Mouse (Mus musculus) frontal cortex, postnatal 25 days (tissue): Measurements from ENCODE around the gene Pdha2.

Experiments
- DNase-seq, 2 experiments: peaks; one replicate each; pipeline ENCODE4 v3.0.0; 2022; ENCODE audit warnings: low spot score in 2 of 2

The Pdha2 gene

GRCm38 (mm10) chr3:141212255-141212654 lies at the start of gene Pdha2:
Gene Pdha2 (minus strand): TSS chr3:141212355.
- no peak for DNase-seq

DNA sequence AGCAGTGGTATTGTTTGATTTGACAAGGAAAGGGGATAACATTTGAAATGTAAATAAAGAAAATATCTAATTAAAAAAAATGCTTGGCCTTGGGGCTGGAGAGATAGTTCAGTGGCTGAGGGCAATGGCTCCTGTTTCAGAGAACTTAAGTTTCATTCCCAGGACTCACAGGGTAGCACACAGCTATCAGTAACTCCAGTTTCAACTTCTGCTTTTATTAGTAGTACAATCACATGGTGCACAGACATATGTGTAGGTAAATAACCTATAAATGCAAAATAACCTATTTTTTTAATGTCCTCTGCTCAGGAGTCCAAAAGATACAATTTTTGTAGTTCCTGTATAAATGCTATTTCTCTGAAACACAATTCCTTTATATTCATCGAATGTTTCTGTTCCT lies 48.4 kb upstream of the Pdha2 start:
- no peak for DNase-seq

DNA sequence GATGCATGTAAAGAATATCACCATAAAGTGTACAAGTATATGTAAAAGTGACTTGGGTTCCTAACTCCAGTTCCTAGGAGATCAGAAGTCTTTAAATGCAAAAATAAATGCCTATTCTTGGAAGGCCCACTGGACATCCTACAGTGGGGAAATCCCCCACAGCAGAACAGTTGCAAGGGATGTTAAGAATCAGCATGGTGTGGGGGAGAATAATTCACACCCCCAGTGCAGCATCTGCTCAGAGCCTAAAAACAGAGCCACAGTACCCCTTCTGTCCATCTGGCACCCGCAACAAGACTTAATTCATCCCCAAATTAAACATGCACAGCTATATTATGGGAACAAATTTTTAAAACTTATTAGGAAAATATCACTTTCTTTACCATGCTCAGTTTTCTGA lies 39.3 kb upstream of the Pdha2 start:
- peak; percentile 8 to 12 for DNase-seq

DNA sequence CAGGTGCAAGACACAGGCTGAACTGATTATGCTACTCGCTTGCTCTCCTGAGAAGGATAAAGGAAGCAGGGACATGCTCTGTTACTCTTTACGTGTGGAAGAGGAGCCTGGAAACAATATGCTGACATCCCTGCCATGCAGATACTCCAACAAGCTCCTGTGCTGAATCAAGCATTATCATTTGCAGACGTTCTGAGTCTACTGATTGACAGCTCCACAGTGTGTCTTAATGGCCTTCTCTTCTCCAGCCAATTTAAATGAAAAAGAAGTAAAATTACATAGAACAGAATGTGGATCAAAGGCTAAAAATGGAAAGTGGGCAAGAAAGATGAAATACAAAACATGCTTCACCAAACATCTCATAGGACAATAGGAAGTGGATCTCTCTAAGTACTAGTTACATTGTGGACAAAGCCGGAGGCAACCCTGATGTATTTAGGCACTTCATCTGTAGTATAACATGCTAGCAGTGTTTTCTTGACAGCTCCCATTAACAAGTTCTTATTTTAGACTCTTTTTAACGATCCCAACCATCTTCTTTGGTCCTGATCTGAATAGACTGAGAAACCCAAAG lies 32.7 kb upstream of the Pdha2 start:
- DNase-seq = no peak

DNA sequence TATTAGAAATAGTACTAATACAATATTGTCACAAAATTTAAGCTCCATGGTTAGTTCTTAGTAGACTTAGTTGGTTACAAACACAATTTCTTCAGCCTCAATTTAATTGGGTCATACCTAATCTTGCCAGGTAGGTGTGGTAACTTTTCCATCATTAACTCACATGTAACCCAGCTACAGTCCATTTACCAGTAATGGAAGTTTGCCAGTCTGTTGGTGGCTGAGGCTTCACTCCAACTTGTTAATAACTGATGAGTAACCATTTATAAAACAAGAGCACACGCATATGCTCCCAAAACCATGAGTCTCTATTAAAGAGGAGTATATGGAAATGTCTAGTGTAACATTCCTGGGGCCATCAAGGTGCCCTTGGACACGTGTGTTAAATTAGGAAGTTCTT lies 25.9 kb upstream of the Pdha2 start:
- no peak for DNase-seq

DNA sequence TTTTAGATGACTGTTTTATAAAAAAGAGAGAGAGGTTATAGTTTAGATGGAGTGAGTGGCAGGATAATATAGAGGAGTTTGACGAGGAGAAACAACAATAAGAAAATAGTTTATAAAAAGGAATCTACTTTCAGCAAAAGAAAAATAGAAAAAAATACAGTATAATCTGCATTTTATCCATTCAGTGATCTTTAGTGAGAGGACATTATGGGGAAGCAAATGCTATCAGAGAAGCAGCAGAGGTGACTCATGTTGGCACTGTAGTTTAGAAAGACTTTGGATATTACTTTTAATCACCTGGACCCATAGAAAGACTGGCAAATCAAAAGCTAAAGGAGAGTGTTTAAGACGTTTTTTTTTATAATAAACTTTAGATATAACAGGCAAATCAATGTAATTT lies 17.0 kb upstream of the Pdha2 start:
- DNase-seq = no peak

- no peak for DNase-seq
Observed at GRCm38 (mm10) chr3:141222339-141222738, 10.2 kb upstream of the Pdha2 start.

DNA sequence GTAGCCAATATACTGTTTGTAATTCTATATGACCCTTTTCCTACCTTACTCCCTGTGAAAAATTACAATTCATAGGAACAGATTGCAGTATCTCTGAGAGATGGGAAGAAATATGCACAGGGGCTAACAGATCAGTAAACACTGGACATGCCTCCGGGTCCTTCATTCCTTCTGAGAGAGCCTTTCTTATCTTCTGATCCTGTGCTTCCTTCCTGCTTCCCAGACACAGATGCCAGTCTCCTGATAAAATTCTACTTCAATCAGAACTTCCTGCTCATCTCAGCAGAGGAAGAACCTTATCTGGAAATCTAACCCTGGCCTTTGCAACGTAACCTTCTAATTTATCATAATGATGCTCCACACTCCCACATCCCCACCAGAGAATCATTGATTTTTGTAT lies 6.4 kb upstream of the Pdha2 start:
- DNase-seq = no peak

GRCm38 (mm10) chr3:141216999-141217398 lies 4.8 kb upstream of the Pdha2 start:
- DNase-seq = no peak

DNA sequence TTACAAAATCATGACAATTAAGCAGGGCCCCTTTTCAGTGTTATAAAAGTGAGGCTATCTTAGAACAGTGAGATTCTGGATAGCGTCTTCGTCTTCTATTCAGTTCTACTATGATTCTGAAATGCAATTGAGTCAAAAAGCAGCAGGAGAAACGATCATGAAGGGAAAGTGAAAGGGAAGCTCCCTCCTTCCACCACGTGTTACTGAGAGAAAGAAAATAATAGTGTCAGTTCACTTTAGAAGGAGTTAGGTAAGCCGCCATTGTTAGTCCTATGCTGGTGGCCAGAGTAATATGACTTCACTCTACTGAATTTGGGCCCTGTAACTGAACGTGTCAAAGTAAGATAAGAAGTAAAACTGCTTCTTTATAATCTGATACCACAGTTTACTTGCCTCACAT lies 4.1 kb upstream of the Pdha2 start:
- no peak for DNase-seq

DNA sequence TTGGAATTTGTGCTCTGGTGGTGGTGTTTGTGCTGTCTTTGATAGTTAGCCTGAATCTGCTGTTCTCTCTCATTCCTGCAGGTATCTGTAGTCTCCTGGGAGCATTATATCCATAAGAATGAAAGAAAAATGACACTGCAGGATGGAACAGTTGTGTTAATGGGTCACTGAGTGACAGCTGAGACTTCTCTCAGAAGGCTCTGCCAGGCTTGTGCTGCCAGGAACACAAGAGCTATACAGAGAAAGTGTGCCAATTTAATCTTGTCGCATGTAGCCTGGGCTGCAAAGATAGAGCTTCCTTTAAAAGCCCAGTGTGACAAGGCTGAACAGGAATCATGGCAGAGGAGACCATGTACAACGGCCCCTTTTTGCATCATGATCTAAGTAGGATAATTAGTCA lies 2.6 kb upstream of the Pdha2 start:
- DNase-seq = no peak

GRCm38 (mm10) chr3:141214197-141214596 lies 2.0 kb upstream of the Pdha2 start:
- no peak for DNase-seq

DNA sequence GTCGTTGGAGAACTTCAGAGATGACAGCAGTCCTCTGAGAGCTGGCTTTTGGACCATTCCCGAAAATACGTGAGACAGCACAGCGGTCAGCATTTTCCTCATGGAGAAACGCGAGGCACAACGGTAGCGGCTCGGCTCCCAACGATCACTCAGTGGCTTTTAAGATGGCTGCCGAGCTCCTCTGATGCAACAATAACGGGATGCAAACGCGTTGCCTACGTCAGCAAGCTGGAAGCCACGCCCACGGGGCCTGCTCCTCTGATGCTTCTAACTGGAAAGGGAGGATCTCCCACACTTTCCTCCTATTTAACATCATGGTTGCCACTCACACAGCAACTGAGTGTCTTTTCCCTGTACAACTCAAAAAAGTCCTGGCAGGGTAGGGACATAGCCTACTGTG lies 511 bp downstream of the Pdha2 start:
- DNase-seq = no peak

DNA sequence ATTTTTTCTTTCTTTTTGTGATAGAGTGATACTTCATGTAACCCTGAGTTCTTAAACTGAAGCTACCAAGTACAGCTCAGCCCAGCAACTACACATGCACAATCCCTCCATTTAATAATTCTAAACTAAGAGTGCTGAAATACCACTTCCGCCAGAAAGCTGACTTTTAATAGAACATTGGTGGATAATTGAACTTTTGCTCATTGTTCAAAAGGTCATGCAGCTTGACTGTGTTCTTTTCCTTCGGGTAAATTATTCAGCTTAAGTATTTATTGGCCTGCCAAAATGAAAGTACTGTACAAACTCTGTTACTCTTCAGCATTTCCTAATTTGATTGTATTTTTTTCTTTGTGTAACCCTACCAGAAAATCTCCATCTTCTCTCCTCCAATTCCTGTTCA lies 10.4 kb downstream of the Pdha2 start:
- no peak for DNase-seq

DNA sequence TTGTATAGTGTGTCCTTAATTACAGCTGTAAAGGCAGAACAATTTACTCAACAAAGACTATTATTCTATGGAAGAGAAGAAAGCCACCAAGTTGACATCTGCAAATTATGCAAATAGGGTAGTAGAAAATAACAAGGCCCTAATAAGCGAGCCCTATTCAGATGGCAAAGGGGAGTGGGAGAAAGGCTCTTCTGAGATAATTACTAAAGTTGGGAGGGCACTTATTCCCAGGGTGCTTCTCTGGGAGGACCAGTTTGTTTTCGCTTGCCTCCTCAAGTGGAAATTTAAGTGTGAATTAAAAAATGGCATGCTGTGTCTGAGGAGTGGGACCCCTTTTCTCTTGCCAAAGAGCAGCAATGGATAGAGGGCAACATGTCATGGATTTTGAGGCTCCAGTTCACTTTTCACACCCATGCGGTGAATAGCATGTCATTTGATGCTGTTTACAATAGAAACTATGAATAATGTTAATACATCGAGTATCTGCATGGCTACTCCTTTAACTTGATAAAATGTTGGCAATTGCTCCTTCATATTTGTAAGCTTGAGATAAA lies 14.8 kb downstream of the Pdha2 start:
- DNase-seq = no peak

DNA sequence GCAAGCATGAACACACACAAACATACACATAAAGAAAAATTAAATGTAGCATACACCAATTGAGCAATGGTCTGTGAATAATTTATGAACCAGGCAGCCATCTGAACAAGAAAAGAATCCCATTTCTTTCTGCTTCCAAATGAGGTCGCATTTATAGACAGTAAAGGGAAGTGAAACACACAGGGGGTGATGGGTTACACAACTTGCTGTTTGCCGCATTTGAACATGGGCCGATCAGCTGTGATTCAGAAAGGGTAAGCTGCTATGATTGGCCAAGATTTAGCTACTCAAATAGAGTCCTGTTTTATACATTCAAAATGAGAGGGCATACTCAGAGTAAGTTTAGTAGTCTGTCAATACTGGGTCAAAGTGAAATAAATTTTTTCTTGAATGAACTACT lies 20.5 kb downstream of the Pdha2 start:
- no peak for DNase-seq

DNA sequence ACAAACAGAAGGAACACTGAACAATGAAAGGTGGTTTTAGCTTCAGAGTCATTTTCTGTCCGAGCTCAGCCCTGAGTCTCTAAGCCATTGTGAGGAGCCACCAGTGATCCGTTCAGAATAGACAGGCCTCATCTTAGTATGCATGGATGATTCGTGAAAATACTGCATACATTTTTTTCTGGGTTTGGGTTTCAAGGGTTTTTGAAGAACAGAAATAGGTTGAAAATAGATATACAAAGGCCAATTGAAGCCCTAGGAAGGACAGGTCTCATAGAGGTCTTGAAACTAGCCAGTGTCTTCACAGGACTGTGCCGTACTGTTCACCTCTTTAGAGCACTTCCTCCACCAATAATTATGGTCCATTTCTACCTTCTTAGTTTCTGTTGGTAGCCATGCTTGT lies 21.7 kb downstream of the Pdha2 start:
- DNase-seq = no peak

GRCm38 (mm10) chr3:141160986-141161385 lies 51.2 kb downstream of the Pdha2 start:
- DNase-seq = no peak
